Mouse (Mus musculus) heart, postnatal 36 days (tissue): ENCODE measurements around the gene Dnah6. TPM values are rescaled to one million over a fixed set of nuclear protein-coding genes. Genes with fewer than 3 reads are reported as not detected.

ENCODE experiments used
- DNase-seq, 2 experiments: peaks; one replicate each; pipeline ENCODE4 v3.0.0; 2021 to 2022
- intact Hi-C: fragments of 180-260 bp; cut with DNase I; formaldehyde crosslinking; loops from one replicate; pipeline ENCODE4 v1.15.1; 2025
- total RNA-seq, 2 experiments: library from RNA; stranded (reverse); gene quantifications; 2 replicates each; pipeline ENCODE4 v1.2.3; 2021

Dnah6 gene
- under 1 TPM; 0.08 to 0.11 TPM for total RNA-seq

DNA sequence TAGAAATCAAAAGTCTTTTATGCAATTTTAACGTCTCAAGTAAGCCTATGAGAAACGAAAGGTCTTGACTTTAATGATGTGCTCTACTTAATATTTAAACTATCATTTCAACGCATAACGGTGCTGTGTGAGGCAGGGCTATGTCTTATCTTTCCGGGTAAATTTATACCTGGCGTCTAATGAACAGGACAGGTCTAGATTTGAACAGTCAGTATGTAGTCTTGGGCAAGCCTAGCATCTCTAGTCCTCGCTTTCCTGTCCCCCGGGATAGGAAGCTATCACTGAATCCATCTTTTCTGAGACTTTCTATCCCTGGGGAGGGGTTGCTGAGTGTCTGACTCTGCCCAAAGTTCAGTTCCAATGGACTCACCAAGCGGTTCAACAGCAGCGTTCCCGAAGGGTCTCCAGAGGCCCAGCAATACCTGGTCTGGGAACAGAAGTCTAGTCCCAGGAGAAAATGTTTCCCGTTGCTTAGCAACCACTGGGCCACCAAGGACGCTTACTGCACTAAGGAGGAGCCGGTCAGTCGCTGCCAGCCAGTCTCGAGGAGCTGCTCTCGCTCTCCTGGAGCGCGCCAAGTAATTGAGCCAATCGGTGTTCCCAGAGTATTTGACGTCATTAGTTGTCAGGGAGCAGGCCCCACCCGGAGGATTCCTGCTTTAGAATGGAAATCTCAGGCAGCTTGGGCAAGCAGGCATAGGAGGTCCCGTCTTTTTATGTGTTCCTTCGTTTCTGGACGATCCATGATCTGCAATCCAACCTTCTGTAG is at the start of gene Dnah6:
Dnah6 (minus strand) TSS at position 463 of the 769 bp plus-strand sequence.
- DNase-seq, result peak; percentile 79 to 85
- intact Hi-C loops, result loop anchor here (10.0 kb wide), 2 partner anchors 367 to 577 kb away; no protein-coding TSS in a partner anchor

DNA sequence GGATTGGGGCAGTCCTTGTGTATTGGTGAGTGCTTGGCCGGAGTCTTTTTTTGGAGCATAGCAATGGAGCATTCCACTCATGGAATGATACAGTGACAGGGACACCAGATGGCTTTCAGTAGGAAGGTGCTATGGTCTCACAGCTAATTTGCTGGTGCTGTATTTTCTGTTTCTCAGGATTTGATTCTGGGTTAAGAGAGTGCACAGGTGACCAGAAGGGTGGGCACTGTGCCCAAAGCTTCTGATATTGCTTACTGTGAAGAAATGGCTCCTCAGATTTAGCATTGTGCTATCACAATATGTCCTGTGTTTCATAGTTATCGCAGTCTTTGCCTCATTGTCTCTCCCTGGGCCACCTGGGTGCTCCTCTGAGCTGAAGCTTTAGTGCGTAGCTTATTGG is 47.9 kb upstream of the Dnah6 start:
- no peak for DNase-seq
- intact Hi-C loops, result no loop called here

DNA sequence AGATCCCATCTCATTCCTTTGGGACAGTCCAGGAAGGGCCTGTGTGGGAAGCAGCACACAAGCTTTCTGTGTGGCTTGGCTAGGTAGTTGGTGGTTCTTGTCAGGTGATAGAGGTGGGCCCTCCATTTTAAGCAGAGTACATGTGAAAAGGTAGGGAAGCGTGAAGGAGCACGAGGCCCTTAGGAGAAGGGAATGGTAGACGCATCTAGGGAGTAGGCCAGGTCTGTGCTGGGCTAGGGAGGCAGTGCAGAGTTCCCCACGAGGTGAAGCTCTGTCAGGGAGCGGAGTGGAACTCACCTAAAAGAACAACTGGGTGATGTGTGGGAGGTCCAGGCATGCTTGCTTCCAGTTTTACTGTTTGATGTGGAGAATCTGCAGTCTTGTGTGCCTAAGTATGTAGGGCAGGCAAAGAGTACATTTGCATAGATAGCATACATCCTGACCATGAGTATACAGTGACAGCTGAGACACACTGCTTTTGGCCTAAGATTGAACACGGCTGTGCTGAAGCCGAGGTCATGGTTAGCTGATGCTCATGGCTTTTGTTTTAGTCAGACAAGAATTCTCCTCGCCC is 46.4 kb upstream of the Dnah6 start:
- intact Hi-C loops, result no loop called here
- no peak for DNase-seq

DNA sequence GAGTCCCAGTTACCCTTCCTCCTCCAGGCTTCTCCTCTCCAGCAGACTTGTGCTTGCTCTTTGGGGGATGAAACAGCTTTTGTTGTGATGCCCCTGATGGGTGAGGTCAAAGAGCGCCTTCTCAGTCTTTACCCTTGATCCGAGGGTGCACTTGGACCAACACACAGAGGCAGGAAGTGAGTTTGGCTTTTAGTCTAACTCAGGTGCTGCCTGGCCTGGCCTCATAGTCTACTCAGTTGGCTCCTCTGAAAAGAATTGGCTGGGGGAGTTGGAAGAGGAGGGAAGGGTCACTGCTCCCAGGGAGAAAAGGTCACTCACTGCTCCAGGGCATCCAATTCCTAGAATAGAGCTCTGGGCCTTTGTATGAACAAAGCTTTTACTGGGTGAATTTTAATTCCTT is 43.4 kb upstream of the Dnah6 start:
- intact Hi-C loops, result no loop called here
- no peak for DNase-seq

DNA sequence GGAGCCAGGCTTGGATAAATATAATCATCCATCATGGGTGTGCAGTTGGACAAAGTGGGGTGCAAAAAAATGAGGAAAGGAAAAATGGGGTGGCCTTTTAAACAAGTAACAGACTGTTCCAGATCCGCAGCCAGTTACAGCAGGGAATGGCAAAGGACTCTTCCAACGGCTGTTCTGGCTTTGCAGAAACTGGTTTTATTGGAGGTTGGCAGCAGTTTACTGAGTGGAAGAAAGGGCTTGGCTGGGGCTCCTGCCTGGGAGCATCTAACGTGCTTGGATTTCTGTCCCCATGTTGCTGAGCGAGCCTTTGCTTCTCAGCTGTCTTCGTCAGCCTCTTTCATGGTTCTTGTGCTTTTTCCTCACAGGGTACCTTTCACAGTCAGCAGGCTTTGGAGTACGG is 38.7 kb upstream of the Dnah6 start:
- no peak for DNase-seq
- intact Hi-C loops, result no loop called here

DNA sequence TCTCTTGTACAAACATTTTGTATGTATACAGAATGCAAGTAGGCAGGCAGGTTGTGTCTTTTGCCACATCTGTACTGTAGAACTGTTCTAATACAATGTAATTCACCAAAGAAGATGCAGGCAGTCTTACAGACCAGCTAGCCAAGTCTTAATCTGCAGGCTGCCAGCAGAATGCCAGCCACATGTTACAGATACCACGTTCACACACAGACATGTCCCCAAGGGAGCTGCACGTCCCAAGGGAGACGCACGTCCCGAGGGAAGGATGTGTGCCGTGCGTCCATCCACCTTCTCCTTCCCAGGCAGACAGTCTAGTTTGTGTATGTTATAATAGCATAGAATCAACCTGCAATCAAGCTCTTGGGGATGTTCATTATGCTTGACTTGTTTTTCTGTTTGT is 35.6 kb upstream of the Dnah6 start:
- DNase-seq, result no peak
- intact Hi-C loops, result no loop called here

DNA sequence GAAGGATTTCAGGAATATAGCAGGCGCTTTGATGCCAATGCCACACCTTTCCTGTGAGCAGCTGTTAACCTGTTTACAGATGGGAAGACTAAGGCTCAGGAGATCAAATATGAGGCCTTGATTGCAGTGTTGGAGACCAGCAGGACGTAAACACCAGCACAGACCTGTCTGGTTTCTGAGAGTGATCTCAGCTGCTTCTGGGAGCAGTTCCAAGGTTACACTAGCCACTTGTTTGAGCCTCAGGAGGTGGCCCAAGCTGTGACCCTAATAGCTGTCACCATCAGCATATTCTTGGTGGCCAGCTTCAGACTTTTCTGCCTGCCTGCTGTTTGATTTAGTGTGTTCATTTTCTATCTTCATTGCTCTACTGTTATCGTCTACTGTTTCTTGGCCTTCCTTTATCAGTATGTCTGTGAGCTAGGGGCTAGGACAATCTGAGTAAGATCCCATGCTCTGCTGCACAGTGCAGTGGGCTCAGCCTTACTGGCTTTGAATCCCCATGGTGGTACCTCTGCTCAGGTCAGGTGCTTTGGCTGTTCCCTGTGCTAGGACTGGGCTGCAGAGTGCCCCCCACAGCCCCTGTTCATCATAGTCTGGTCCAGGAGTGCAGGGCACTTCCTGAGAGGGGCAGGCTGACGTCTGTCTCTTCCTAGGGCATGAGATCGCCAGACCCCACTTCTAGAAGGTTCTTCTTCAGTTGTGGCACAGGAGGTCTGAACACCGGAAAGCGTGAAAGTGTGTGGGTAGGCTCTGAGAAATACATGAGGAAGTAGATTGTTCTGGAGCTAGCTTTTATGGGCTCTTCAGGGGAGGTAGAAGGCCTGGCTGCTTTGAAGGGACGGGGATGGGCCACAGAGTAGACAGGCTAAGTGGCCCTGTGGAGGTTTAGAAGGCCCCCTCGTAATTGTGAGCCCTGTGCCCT is 33.1 kb upstream of the Dnah6 start:
- intact Hi-C loops, result no loop called here
- DNase-seq, result no peak

DNA sequence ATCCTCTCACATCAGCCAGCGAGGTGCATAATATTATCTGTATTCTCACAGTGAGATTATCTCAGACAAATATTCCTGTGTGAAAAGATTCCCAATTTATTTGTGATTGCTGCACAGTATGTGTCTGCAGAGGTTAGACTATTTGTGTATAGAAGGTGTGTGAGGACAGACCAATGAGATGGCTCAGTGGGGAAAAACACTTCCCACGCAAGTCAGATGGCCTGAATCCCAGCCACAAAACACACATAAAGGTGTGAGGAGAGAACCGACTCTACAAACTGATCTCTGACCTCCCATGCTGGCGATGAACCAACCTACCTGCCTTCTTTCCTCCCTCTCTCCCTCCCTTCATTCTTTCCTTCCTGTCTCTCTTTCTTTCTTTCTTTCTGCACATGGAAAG is 32.1 kb upstream of the Dnah6 start:
- intact Hi-C loops, result no loop called here
- DNase-seq, result no peak

DNA sequence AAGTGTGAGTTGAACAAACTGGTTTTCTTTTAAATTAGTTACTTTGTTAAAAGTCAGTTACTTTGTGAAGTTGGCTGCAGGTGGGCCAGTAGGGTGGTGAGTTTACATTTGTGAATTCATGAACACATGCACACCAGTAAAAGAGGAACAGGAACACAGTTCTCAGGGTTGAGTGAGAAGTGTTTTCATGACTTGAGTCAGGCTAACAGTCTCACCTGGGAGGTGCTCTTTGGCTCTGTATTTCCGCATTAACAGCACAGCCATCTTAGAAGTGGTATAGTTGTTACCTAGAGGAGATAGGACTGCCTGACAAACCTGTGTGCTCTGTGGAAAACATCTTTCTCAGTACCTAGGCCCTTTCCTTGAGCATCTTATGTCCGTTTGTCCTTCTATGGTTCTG is 31.6 kb upstream of the Dnah6 start:
- intact Hi-C loops, result no loop called here
- DNase-seq, result no peak

DNA sequence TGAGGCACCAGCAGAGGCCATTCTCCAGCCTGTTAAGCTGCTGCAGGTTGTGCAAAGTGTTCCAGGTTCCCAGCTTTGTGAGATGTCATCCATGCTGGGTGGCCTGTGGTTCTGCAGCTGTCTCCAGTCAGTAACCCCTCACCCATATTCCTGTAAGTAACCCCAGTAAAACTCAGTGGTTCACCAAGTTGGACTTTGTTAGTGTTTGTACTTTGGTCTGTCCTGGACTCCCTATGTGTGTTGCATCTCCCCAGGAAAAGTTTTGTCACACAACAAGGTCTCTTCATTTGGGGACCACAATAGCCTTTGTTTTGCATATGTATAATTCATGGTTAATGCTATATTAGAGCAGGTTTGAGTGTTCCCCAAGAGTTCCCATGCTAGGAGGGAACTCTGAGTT is 30.9 kb upstream of the Dnah6 start:
- intact Hi-C loops, result no loop called here
- no peak for DNase-seq

DNA sequence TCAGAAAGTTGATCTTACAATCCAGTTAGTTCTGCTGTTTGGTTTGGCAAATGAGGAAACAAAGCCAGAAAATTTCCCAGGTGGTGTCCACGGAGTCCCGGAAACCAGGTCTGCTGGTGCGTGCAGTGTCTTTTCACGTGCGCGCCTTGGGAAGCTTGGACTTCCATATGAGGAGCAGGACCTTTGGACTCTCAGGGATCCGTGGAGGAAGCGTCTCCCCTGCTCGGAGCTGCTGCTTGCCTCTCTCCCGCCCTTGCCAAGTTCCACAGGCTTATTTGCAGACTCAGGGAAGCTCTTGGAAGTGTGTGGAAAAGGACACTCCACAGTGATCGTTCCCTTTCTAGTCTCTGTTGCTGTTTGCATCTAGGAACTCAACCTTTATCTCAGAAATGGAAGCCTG is 29.9 kb upstream of the Dnah6 start:
- no peak for DNase-seq
- intact Hi-C loops, result no loop called here

DNA sequence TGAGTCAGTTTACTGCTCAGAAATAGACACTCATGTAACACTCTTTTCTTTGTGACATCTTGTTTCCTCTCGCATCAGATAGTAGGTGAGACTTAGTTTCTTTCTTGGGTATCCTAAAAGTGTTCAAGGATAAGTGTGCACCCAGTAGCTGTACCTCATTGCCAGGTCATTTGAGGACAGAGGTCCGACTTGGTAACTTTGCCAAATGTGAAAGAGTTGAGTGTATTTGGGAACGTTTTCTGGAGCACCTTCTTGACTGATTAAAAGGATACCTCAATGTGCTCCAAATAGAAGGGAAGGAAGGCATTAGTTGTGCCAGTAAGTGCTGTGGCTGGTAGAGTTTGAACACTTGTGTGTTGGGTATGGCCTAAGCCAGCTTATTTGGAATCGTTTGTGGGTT is 28.4 kb upstream of the Dnah6 start:
- intact Hi-C loops, result loop anchor here (10.0 kb wide), 1 partner anchor 1975 kb away; the partner anchor contains the start of gene Krcc1
- DNase-seq, result no peak

DNA sequence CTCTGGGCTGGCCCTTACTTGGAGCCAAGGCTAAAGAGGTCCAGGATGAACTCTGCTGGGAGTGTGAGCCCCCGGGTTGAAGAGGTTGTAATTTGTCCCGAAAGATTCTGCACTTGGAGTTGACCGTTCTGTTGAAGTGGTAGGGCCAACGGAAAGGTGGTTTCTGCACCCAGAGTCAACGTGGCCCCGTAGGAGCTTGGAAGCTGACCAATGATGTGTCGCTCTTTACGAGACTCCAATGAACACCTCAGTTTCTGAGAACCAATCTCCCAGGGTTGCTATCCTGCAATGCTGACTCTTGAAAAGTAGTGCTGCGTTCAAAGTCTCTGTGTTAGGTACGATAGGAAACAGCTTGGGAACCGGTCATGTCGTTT is 27.6 kb upstream of the Dnah6 start:
- intact Hi-C loops, result loop anchor here (10.0 kb wide), 1 partner anchor 1974 kb away; the partner anchor contains the start of gene Krcc1
- peak in 1 of 2 experiments; percentile 26 for DNase-seq

DNA sequence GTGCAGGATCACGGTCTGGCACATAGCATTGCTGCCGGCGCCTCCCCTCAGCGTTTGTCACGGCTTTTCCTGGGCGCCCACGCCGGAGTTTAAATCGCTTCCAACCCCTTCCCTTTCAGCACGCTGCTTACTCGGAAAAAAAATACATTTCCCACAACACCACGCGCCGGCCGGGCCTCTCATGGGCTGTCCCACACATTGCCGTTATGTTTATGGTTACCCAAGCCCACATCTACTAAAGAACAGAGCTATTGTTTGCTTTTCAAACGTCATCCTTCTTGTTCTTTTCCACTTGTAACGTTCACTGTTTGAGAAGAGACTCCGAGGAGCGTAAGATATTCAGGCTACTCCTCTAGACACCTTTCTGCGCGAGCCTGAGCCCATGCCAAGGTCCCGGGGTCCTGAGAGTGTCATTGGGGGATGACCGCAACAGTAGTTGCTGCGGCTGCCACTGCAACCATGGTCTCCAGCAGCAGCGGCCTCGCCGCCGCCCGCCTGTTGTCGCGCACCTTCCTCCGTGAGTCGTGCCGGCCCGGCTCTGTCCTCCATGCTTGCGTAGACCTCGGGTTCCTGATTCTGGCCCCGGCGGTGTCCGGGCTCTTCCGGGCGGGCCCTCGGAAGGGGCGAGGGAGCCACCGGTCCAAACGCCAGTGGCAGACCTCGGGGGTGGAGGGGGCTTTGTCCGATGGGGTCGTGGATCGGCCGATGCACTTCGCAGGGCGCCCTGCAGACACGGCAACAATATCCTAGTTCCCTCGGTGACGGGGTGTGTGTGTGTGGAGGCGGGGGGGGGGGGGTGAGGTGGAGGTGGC is 27.0 kb upstream of the Dnah6 start, which contains the start of gene Suclg1:
Suclg1 (plus strand) TSS at position 146 of the 812 bp plus-strand sequence.
- intact Hi-C loops, result loop anchor here (10.0 kb wide), 1 partner anchor 1974 kb away; the partner anchor contains the start of gene Krcc1

DNA sequence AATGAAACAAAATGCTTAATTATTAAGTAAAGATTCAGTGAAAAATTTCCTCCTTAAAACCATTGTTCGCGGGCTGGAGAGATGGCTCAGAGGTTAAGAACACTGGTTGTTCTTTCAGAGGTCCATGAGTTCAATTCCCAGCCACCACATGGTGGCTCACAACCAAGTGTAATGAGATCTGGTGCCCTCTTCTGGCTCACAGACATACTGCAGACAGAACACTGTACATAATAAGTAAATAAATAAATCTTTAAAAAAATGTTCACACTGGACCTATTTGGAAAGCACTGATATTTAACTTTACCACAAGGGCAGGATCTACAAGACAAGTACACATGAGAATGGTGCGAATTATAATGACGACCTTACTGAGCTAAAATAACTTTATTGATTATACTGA is 26.0 kb upstream of the Dnah6 start:
- DNase-seq, result no peak

More for the DNA sequence above, 27.0 kb upstream of the Dnah6 start, which contains the start of gene Suclg1:
- DNase-seq, result peak; percentile 83 to 93

DNA sequence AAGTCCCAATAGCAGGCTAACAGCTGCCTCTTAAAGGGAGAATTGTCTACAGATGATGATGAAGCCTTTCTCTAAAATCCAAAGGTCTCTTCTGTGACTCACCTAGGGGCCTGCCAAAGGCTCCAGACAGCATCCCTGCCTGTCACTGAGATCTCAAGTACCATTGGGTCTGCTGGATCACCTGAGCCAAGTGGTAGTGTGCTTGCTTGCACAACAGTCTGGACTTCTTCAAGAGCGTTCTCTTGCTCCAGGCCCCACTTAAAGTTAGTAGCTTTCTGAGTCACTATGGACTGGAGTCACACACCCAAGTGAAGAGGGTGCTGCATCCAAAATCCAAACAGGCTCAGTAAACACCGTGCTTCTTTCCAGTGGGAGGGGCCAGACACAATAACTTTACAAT is 25.4 kb upstream of the Dnah6 start:
- DNase-seq, result no peak
- intact Hi-C loops, result loop anchor here (10.0 kb wide), 1 partner anchor 1972 kb away; the partner anchor contains the start of gene Krcc1

More for the DNA sequence above, 26.0 kb upstream of the Dnah6 start:
- intact Hi-C loops, result loop anchor here (10.0 kb wide), 1 partner anchor 1973 kb away; the partner anchor contains the start of gene Krcc1

DNA sequence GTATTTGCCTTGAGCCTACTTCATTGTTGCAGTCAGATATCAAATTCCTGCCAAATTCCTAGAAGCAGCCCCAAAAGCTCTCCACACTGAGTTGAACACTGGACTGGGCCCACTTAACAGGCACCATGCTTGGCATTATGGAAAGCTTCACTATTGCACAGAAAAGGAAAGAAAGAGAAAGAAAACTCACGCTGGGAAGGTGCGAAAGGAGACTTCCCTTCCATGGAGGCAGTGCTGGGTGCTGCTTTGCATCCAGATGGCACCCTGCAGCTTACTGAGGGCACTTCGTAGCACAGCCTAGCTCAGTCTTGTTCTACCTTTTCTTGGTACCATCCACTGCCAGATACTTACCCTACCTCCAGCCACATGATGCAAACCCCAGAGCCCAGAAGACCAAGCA is 14.2 kb upstream of the Dnah6 start:
- intact Hi-C loops, result no loop called here
- no peak for DNase-seq

DNA sequence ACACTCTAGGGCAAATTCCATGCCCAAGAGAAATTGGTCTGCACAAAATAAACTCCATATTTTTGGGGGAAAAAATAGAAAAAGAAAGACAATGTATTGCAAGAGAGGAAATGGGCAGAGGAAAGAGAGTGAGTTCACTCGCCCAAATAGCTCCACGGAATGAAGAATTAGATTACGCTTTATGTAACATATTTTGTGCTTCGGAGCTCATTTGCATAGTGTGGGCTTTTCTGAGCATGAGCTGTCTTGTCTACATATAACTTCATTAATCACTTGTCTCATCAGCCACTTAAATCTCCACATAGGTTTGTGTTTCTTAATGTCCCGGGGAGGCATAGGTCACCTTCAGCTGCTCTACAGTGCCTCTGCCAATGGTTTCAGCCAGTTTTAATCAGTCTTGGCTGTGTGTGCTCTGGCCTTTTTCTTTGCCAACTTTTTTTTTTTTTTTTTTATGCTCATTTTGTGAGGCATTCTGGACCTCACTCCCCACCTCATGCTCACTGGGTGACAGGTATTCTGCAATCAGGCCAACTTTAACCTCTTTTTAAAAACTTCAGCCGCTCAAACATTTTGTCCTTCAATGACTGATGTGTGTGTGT is 12.9 kb upstream of the Dnah6 start:
- intact Hi-C loops, result no loop called here

DNA sequence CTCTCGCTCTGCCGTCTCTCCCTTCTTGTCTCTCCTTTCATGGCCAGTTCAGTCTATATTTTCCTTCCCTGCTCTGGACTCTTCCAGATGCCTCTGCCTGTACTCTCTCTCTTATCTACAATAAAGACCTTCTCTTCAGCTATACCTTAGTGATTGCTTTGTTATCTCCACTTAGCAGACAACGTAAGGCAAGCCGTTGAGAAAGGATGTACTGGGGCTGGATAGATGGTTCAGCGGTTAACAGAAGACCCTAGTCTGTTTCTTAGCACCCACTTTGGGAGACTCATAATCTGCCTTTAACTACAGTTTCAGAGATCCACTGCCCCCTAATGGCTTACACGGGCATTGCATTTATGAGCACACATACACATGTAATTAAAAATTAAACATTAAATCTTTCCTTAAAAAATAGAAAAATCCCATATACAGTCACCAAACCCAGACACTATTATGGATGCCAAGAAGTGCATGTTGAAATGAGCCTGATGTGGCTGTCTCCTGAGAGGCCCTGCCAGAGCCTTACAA is 11.8 kb upstream of the Dnah6 start:
- intact Hi-C loops, result no loop called here

More for the DNA sequence above, 12.9 kb upstream of the Dnah6 start:
- DNase-seq, result no peak

More for the DNA sequence above, 11.8 kb upstream of the Dnah6 start:
- no peak for DNase-seq
